Mouse (Mus musculus) regulatory T cell (primary cell): ENCODE results near the gene Dgcr2.

Source experiments
- in situ Hi-C: fragments of 300-600 bp; cut with MboI, MseI; formaldehyde crosslinking; loops from one replicate; pipeline ENCODE4 v1.15.1; 2025; ENCODE audit warnings: high pct_unique_total_duplicates

The Dgcr2 gene

DNA sequence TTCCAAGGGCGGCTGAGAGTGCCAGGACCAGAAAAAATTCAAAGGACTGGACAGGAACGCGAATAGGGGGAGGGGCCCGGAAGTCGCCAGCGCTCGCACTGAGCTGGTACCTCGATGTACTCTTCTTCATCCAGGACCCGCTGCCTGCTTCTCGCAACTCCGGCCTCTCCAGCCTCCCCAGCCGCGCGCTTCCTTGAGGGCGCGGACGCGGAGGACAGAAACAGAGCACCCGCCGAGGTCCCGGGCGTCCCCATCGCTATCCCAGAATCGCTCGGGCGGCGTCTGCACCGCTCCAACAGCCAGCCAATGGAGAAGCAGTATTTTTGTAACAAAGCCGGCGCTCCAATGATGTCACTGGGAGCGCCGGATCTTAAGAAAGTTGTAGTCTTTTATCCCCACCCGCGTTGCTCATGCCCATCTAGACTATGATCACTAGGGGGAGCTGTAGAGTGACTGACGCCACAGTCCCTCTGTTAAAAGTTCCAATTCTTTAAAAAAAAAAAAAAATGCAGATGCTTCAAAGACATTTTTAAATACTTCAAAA is 12.8 kb upstream of the Dgcr2 start, which contains the start of gene Ess2:
Gene Ess2, minus strand, starts transcription at position 297 of the 544 bp plus-strand sequence.
- in situ Hi-C loops: no loop called here

DNA sequence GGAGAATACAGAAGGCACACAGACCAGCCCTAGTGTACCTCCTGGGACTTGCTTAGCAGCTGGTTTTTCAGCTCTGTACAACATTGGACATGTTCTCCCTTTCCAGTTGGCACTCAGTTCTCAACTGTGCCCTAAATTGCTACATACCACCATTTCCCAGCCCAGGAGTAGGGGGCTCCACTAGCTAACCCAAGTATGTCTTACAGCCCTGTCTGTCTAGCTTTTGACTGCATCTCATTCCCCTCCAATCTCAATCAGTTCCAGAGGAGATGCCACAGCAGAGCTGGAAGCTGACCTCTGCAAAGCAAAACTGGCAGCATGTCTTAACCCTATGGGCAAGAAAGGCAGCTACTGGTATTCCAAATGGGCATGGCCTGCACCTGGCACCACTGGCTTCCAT is 2.3 kb downstream of the Dgcr2 start:
- in situ Hi-C loops: no loop called here

DNA sequence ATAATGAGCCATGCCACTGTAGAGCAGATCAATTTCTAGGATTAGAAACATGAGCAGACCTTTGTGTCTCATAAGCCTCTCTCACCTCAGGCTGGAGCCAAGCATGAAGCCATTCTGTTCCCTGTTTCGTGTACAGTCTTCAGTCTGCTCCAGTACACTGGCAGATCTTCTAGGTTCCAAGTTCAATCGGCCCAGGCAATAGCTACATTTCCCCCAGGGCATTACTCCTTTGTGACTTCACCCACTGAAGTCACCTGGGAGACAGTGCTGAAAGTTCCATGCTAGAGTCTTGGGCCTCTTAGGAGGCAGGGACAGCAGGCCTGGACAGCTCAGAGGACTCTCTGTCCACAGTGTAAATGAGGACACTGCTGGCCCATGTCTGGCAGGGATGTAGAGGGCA is 4.4 kb downstream of the Dgcr2 start, which contains the start of gene Tssk1:
Gene Tssk1, plus strand, starts transcription at position 301 of the 400 bp plus-strand sequence.
- in situ Hi-C loops: no loop called here

DNA sequence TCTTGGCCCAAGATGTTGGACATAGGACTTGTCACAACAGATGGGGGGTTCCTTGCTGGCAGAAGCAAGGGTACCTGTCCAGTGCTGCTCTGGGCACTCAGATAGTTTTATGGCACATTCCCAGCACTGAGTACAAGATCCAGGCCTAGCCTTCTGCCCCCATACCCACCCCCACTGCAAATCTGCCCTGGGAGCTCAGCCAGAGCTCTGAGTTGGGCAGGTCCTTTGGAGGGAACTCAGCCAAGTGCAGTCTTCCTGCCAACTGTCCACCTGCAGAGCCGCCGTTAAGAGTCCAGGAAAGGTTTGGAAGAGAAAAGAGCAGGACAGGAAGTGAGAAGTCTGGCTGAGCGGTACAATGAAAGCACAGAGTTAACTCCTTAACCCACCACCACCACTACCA is 5.8 kb downstream of the Dgcr2 start:
- in situ Hi-C loops: no loop called here

DNA sequence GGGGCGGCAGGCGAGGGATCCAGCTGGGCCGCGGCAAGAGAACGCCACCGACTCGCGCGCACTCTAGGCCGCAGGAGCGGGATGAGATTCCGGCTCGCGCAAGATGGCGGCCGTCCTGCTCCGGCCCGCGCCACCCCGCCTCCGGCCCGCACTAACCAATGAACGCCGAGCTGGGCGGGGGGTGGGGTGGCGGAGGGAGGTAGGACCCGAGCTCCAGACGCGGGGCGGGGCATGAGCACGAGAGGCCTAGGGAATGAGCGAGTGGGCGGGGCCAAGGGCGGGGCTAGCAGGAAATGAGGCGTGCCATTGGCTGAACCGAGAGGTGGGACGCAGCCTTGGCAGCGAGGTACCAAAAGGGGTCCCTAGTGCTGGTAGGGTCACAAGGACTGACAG is 6.8 kb downstream of the Dgcr2 start, which contains the start of gene Gm20518:
Gene Gm20518, minus strand, starts transcription at position 105 of the 393 bp plus-strand sequence.
- in situ Hi-C loops: no loop called here

DNA sequence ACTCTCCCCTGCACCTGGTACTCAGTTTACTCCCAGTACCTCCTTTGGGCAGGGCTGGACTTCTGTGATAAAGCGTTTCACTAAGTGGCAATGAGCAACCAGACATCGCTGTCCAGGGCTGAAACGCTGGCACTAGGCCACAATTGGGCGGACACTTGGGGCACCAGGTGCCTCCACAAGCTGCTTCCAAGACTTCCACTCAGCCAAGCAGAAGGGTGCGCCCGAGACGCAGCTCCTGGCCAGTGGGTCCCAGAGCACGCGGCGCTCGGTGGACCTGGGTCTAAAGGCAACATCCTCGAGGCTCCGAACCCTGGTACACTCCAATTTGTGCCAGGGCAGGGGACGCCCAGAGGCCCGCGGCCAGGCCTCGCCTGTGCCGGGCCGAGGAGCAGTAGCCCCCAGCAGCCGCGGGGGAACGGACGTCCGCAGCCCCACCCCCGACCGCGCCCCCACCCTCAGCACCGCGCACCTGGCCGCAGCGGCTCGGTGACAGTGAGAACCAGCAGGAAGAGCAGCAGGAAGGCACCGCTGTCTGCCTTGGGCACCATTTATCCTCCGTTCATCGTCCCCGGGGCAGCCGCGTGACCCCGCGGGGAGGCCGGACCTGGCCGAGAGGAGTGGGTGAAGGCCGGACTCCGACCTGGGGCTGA is 7.3 kb downstream of the Dgcr2 start:
- in situ Hi-C loops: no loop called here

DNA sequence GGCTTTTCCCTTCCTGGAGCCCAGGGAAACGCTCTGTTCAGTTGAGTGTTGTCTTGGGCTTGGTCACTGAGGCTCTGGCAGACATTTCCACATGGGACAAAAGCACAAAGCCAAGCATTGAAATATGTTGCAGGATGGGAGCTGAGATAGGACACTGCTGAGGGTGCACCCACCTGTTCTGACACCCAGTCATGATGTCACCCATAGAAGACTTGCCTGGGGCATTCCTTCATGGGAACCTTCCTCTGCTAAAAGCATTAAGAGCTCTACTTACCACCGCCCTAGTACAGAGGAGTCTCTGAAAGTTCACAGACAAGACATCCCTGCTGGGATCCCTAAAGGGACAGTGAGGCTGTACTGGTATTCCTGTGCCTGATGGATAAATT is 8.0 kb downstream of the Dgcr2 start:
- in situ Hi-C loops: no loop called here

DNA sequence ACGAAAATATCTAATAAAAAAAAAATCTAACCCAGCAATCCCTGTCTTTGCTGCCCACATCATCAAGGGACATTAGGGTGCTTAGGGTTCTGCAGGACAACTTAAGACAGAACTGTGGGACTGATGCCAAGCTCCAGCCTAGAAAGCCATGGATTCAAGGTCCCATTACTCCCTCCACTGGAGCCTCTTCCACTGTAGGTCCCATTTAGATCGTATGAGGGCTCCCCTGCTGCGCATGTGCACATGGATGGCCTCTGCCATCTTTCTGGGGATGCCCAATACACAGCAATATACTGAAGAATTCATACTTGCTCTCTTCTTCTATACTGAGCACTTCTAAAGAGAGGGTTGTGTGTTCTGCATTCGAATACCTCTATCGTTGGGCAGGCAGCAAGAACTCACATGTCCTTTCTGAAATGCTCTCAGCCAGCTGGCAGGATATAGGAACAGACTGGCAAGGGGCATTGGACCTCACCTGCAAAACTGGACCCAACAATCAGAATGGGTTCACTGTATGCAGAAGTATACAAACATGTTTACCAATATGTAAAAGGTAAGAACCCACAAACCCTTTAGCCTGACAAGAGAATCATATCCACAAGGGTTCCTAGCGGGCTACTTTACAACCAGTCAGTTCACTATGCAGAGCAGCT is 8.5 kb downstream of the Dgcr2 start:
- in situ Hi-C loops: no loop called here

DNA sequence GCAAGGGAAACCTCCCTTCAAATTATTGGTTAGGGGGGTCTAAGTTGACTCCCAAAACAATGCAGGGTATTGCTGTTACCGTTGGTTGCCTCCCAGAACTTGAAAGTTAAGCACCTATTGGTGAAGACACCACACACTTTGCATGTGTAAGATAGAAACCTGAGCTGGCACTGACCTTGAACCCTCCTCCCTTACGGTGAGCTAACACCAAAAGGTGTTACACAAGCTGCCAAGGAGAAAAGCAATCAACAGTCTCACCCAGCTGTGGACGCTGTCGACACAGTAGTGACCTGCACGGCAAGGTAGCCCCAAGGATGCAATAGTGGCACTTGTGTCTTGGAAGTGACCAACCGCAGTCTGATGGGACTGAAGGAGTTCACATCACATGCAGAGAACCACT is 14.2 kb downstream of the Dgcr2 start:
- in situ Hi-C loops: no loop called here

DNA sequence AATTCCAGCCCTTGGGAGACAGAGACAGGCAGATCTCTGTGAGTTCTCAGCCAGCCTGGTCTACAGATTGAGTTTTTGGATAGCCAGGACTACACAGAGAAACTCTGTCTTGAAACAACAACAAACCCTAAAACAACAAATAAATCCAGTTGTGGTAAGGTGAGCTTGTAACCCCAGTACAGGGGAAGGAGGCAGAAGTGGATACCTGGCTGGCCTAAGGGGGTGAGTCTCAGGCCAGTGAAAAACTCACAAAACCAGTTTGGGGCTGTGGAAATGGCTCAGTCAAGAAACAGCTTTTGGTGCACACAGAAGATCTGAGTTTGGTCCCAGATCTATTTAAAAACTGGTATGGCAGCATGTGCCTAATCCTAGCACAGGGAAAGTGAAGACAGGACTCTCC is 16.2 kb downstream of the Dgcr2 start:
- in situ Hi-C loops: no loop called here

DNA sequence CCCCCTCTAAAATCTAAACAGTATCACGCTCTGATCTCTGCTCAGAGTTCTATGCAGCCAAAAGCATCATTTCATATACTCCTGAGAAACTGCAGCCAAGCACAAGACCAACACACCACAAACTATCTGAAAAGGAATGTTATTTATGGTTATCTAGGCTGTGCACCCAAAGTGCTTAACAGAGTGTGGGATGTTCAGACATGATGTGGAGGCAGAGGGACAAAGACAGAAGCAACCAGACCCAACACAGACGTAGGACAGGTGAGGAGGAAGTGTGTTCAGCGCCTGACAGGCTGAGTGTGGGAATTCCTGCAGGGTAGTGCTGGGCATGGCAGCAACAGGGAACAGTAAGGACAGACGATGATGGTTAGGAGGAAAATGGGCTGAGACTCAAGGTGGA is 18.8 kb downstream of the Dgcr2 start:
- in situ Hi-C loops: no loop called here

DNA sequence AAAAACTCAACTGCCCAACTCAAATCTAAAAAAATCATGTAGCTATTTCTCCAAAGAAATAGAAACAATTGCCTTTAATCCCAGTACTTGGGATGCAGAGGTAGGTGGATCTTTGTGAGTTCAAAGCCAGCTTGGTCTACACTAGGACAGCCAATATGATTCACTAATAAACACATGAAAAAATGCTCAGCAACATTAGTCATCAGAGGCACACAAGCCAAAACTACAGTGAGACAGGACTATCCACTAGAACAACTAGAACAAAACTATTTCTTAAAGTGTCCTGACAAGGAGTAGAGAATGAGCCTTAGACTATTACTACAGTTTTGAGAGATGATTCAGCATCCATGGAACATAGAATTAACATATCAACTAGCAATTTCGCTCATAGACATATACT is 22.3 kb downstream of the Dgcr2 start:
- in situ Hi-C loops: no loop called here

DNA sequence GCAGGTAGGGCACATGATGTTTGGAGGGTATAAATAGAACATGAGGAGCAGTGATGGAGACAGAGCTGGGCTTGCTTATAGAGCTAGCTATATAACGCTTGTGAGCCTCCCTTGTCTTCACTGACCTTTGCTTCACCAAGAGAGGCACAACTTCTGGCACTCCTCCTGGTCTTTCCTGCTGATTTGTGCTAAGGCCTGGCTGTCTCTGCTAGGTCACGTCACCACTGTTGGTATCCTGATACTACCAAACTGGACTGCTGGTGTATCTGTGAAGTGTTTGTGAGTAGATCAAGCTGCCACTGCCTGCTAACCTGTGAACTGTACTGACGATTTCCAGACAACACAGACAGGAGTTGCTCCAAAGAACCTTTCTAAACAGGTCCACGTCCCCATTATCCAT is 23.2 kb downstream of the Dgcr2 start:
- in situ Hi-C loops: no loop called here

DNA sequence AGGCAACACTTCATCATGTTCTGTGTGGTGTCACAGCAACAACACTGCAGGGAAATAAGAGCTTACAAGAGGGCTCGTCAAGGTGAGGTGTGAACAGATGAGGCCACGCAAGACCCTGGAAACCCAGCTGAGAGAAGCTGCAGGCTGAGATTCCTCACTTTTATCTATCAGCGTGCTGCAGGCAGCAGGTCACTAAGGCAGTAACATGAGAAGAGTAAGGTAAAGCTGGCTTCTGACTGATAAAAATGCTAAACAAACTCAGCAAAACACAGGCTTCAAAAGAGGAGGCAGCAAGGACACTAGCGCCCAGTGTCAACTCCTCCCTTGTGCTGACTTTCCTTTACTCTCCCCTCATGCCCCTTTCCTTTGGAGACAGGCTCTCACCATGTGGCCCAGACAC is 25.4 kb downstream of the Dgcr2 start:
- in situ Hi-C loops: no loop called here

DNA sequence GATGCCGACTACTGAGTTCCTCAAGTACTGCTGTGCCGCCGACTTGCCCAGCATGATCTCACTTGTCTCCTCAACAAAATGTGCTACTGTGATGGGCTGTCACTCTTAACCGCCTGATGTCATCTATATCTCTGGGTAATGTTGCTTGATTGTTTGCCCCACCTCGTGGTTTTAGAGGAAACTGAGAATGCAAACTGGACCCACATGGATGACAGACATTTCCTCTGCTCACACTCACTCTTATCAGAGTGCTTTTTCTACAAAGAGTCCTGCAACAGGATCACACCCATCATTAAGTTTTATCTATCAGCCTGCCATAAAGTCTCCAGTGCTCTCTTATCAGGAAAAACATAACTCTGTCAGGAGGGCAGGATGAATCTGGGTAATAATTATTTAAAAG is 27.1 kb downstream of the Dgcr2 start:
- in situ Hi-C loops: no loop called here

DNA sequence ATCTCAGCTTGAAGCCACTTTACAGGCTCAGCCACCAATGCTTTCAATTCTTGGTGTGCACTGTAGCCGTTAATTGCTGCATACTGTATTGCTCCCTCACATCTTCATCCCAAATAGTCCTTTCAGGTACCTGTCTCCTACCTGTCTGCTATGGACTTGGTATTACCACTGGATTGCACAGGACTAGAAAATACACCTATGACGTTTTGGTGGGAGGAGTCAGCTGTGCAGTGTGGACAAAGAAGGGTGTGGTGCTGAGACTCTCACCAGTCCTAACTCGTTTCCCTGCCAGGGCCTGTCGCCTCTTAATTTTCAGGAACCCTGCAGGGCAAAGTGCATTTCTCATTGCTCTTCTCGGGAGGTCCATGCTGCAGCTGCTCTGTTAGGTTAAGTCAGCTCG is 32.6 kb downstream of the Dgcr2 start:
- in situ Hi-C loops: loop anchor here (10.0 kb wide), 1 partner anchor 329 kb away; no protein-coding TSS in a partner anchor

DNA sequence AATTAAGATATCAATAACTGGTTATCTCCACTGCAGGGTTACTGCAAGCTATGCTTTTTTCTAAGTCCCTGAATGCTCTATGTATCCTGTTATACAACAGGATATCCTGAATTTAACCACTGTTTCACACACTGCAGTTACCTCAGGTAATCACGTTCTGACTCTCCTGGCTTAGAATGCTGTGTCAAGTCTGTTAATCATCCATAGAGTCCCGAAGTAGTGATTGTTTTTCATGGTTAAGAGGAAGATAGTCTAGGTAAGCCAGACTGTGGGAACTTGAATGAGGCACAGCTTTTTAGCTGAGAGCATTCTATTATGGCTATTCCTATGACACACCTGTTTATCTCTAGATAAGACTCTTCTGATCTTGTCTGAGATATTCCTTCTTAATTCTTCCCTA is 33.1 kb downstream of the Dgcr2 start:
- in situ Hi-C loops: loop anchor here (10.0 kb wide), 1 partner anchor 330 kb away; no protein-coding TSS in a partner anchor

DNA sequence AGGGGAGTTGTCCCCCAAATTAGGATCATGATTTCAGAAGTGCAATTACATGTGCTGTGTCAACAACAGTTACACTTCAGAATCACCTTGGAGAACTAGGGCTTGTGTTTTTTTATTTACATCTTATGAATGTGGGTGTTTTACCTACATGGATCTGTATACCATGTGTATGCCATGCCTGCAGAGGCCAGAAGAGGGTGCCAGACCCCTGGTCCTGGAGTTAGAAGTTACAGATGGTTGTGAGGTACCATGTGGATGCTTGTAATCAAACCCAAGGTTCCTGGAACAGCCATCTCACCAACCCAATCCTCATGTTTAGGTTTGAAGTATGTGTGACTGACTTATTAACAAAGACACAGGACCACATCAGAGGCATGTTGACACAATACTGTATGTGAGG is 39.8 kb downstream of the Dgcr2 start:
- in situ Hi-C loops: no loop called here

DNA sequence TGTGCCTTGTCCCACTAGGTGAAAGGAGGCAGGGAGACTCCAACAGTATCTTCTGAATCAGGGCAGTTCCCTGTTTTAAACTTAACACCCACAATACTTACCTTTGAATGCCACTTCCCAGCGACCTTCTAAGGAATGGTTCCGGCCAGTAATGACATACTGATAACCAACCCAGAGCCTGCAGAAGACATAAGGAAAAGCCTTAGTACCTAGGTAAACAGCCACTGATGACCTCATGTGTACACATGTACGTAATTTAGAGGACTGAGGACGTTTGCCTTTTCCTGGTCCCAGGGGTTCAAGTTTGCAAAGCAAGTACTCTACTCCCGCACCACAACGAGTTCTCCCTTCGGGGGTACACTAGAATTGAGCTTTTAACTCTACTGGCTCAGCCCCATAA is 41.2 kb downstream of the Dgcr2 start:
- in situ Hi-C loops: no loop called here

DNA sequence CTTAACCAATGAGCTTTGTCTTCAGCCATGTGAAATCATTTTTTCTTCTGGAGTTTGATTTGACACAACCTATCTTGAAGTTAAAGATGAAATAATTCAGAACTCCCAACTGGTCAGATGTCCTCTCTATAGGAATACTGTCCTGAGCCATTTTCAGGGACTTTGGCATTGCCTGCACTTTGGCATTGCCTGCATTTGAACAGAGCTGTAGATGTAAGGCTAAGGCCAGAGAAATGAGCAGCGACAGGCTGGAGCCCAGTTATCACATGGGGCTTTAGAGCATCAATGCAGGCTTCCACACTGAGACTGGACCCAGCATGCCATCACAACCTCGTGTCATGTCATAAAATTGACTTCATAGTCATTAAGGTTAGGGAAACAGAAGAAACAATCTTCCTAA is 45.1 kb downstream of the Dgcr2 start:
- in situ Hi-C loops: no loop called here

DNA sequence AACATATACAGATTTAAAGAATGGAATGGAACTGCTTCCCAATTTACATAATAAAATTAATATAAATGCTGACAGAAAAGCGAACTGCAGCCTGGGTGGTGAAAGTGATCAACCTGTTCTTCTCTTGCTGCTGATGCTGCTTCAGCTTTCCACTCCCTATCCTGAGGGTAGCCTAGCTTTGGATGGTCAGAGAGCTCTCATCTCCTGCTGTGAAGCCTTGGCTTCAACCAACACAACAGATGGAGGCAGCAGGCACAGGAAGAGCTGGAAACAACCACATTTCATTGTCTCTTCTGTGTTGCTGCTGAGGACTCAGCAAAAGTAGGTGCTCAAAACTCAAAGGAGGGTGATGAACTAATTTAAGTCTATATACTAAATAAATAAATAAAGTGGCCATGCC is 46.5 kb downstream of the Dgcr2 start:
- in situ Hi-C loops: no loop called here

DNA sequence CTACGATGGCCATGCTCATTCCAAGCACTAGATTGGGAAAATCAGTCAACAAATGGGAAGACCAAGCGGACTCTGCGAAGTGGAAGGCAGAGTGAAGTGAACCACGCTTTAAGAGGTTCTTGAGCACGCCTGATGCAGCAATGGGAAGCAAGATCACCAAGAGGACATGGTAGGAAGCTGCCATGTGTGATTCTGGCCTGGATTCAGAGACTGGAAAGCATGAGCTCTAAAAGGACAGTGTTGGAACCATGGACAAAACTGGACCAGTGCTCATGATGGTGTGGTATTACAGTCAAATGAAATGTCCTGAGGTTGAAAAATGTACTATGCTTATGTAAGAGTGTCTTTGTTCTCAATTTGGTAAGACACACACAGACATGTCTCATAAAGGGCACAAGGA is 47.0 kb downstream of the Dgcr2 start:
- in situ Hi-C loops: no loop called here

DNA sequence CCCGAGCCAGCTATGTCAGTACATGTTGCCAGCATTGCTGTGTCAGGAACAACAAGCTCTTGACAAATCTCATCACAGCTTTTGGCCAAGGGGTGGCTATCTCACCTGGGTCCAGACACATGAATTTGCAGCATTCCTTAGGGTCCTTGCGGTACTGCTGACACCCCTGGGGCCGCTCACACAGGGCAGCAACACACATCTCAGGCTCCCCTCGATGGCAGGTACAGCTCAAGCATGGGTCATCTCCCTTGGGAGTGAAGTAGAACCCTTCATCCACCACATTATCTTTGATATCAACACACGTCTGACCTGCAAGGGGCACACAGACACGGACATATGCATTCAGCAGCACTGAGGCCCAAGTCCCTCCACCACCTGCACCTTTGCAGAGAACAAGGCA is 48.9 kb downstream of the Dgcr2 start:
- in situ Hi-C loops: no loop called here
